Comparison of ENCODE assay signal across 25 mouse cellular contexts in the genomic region with DNA sequence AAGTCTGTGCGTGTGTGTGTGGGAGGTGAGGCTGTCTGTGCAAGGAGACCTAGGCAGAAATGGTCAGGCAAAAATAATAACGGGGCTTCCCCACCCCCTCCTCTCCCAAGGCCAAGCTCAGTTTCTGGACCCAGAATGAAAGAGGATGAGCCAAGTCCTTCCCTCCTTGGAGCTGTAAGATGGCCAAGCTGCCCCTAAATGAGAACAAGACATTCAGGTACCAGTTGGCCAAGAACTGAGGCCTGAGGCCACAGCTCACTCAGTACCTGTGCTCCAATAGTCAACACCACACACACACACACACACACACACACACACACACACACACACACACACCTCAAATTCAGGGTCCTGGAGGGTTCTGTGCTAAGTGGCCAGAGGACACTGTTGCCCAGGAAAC. TPM values are rescaled to one million over a fixed set of nuclear protein-coding genes. Genes with fewer than 3 reads are reported as not detected.
DNase-seq lines count a peak whose midpoint lies in the region; ATAC-seq and TF ChIP-seq lines count a peak whose summit lies in the region.
"Had no signal": no experiment of that assay in that cellular context is flagged by ENCODE, and none has a peak within 500 bp of the region (broad histone marks: within the 10 kb centered on the region; RNA-seq: fewer than 3 reads in every experiment).

No protein-coding gene starts in this region.

- peak; percentile 51 for DNase-seq in cerebellum, adult 11 months
- DNase-seq in layer of hippocampus, adult 2 months (ENCODE audit: low spot score in 2 of 2): no peak
- DNase-seq in layer of hippocampus, adult 18-20 months (ENCODE audit: low spot score in 2 of 2): no peak
- peak; percentile 83 to 89 for DNase-seq in cerebellum, postnatal 14 days
- DNase-seq in adrenal gland, adult (ENCODE audit: inconsistent age in 2 of 2, low spot score in 1 of 2): no peak
- no peak for DNase-seq in heart, postnatal 10 days
- DNase-seq: adrenal gland, postnatal 14 days; B cell, adult 2 months; forebrain, postnatal 0 days; gastrocnemius, postnatal 14 days; heart, postnatal 4 days had no signal

- H3K4me1 ChIP-seq in olfactory bulb, adult 2 months (ENCODE audit: control insufficient read depth, insufficient read depth, low read length): peaks cover 50% of the 10 kb centered on the region

- intact Hi-C loops in heart, postnatal 10 days (cut with DNase I): no loop called here

- peak overlapping the region; percentile 59; the same call in 1 of the 2 replicates for H3K27ac ChIP-seq in layer of hippocampus, adult 2 months
- peak overlapping the region; percentile 32; the same call in 1 of the 2 replicates for H3K27ac ChIP-seq in olfactory bulb, adult 2 months (ENCODE audit: insufficient read depth, low read depth, low read length)
- H3K27ac ChIP-seq: embryonic facial prominence, embryonic 10.5 days; forebrain, embryonic 13.5 days; heart, embryonic 13.5 days; hindbrain, embryonic 12.5 days had no signal

- no peak for ATAC-seq in cerebellum, adult (ENCODE audit: insufficient number of reproducible peaks, low FRiP score, low TSS enrichment)
- ATAC-seq: forebrain, embryonic 13.5 days; forebrain, postnatal 0 days; hindbrain, embryonic 16.5 days; inflammation-experienced regulatory T-cells, adult 6 months; intestine, postnatal 0 days had no signal

- 27% methylated on average over 2 of the region's 2 CpGs for WGBS in olfactory bulb, adult 2 months

- H3K4me3 ChIP-seq in layer of hippocampus, adult 2 months: no peak overlapping the region
- no peak overlapping the region for H3K4me3 ChIP-seq in olfactory bulb, adult 2 months (ENCODE audit: insufficient read depth, low read depth, low read length)
- H3K4me3 ChIP-seq: embryonic facial prominence, embryonic 10.5 days; forebrain, embryonic 13.5 days; heart, embryonic 13.5 days; hindbrain, embryonic 12.5 days had no signal

- no peak for TF ChIP-seq CTCF in layer of hippocampus, adult 2 months (conservative IDR thresholded peaks at IDR 0.05)
- no peak for TF ChIP-seq CTCF in olfactory bulb, adult 2 months (IDR thresholded peaks at IDR 0.05; ENCODE audit: insufficient read depth, low read depth, low read length)

- no peak for TF ChIP-seq POLR2A in olfactory bulb, adult 2 months (IDR thresholded peaks at IDR 0.05; ENCODE audit: insufficient read depth, low read depth, low read length)

RNA-seq across cellular contexts. Expression of gene Tmem151b, which starts 6.8 kb away (rescaled TPM):
- total RNA-seq in layer of hippocampus, adult 2 months (2021): 100 to 1,000 TPM; 106 to 112 TPM
- total RNA-seq in layer of hippocampus, adult 18-20 months (2021): 100 to 1,000 TPM; 112 to 119 TPM
- polyA plus RNA-seq in olfactory bulb, adult 2 months (2012; ENCODE audit: insufficient read depth, insufficient read length, low replicate concordance, missing spikeins): 126 TPM in 1 of 2 replicates, not detected in the other
- total RNA-seq in heart, postnatal 10 days (2021): under 1 TPM; 0.05 to 0.12 TPM
- total RNA-seq: gastrocnemius, adult 18-20 months had no signal

RNA-seq across cellular contexts. Expression of gene Nfkbie, which starts 12.8 kb away (rescaled TPM):
- total RNA-seq in layer of hippocampus, adult 2 months (2021): 1 to 10 TPM; 2.6 to 2.7 TPM
- total RNA-seq in layer of hippocampus, adult 18-20 months (2021): 1 to 10 TPM; 2.3 to 2.5 TPM
- polyA plus RNA-seq in olfactory bulb, adult 2 months (2012; ENCODE audit: insufficient read depth, insufficient read length, low replicate concordance, missing spikeins): not detected in 2 replicates
- total RNA-seq in heart, postnatal 10 days (2021): 1 to 10 TPM; 1.8 to 2.7 TPM

RNA-seq across cellular contexts. Expression of gene Tcte1, which starts 19.5 kb away (rescaled TPM):
- 1 to 10 TPM in 1 of 2 experiments, under 1 TPM in 1; 0.56 to 1.0 TPM for total RNA-seq in layer of hippocampus, adult 2 months (2021)
- total RNA-seq in layer of hippocampus, adult 18-20 months (2021): 1 to 10 TPM in 1 of 2 experiments, under 1 TPM in 1; 0.91 to 1.6 TPM
- polyA plus RNA-seq in olfactory bulb, adult 2 months (2012; ENCODE audit: insufficient read depth, insufficient read length, low replicate concordance, missing spikeins): not detected in 2 replicates
- not detected for total RNA-seq in heart, postnatal 10 days (2021)
- total RNA-seq: adrenal gland, adult 18-20 months; adrenal gland, postnatal 14 days; gastrocnemius, adult 18-20 months; gastrocnemius, postnatal 14 days; heart, adult 8-10 months; heart, postnatal 4 days; MEL had no signal
- polyA plus RNA-seq: heart, postnatal 0 days; inflammation-experienced regulatory T-cells, adult 6 months; intestine, postnatal 0 days had no signal

RNA-seq across cellular contexts. Expression of gene Slc35b2, which starts 21.0 kb away (rescaled TPM):
- total RNA-seq in layer of hippocampus, adult 2 months (2021): 10 to 100 TPM; 31.1 to 31.8 TPM
- total RNA-seq in layer of hippocampus, adult 18-20 months (2021): 10 to 100 TPM; 26.2 to 29.9 TPM
- not detected in 2 replicates for polyA plus RNA-seq in olfactory bulb, adult 2 months (2012; ENCODE audit: insufficient read depth, insufficient read length, low replicate concordance, missing spikeins)
- total RNA-seq in heart, postnatal 10 days (2021): 10 to 100 TPM; 34.5 to 36.8 TPM

RNA-seq across cellular contexts. Expression of gene Hsp90ab1, which starts 30.4 kb away (rescaled TPM):
- 1,000 to 10,000 TPM; 1,695 to 1,765 TPM for total RNA-seq in layer of hippocampus, adult 2 months (2021)
- 1,000 to 10,000 TPM; 1,799 to 1,827 TPM for total RNA-seq in layer of hippocampus, adult 18-20 months (2021)
- 1,037 and 1,562 TPM in 2 replicates for polyA plus RNA-seq in olfactory bulb, adult 2 months (2012; ENCODE audit: insufficient read depth, insufficient read length, low replicate concordance, missing spikeins)
- 1,000 to 10,000 TPM; 1,000 to 1,054 TPM for total RNA-seq in heart, postnatal 10 days (2021)

Comparison
In these comparisons a context has a peak if more than half of its experiments do, and no peak if none do; other contexts are left out.
1. DNase-seq: peak in cerebellum, adult 11 months (single experiment) and cerebellum, postnatal 14 days (2 of 2); none in layer of hippocampus, adult 2 months (0 of 2), layer of hippocampus, adult 18-20 months (0 of 2), adrenal gland, adult (0 of 2) and heart, postnatal 10 days (0 of 2).
2. RNA of gene Tmem151b, which starts 6.8 kb away (total RNA-seq): 112 to 119 TPM in layer of hippocampus, adult 18-20 months and 106 to 112 TPM in layer of hippocampus, adult 2 months; 0.05 to 0.12 TPM in heart, postnatal 10 days; every median in the first group is over 10 times any median in the second.